Mouse (Mus musculus) Muller cell, postnatal 12 days (primary cell): Measurements from ENCODE around the gene Olfr617.
"Not testable (repeated sequence)": the region's sequence is repeated elsewhere in the genome, so short reads cannot be mapped to it uniquely, and the experiment has no call there.

ENCODE experiments used
- DNase-seq: peaks from one replicate; pipeline ENCODE4 v3.0.0-alpha.2; 2015; ENCODE audit errors: inconsistent ontology term

Olfr617 gene

GRCm38 (mm10) chr7:103572761-103573160 lies at the start of gene Olfr617:
Olfr617 (plus strand) TSS chr7:103573061.
- no peak for DNase-seq

DNA sequence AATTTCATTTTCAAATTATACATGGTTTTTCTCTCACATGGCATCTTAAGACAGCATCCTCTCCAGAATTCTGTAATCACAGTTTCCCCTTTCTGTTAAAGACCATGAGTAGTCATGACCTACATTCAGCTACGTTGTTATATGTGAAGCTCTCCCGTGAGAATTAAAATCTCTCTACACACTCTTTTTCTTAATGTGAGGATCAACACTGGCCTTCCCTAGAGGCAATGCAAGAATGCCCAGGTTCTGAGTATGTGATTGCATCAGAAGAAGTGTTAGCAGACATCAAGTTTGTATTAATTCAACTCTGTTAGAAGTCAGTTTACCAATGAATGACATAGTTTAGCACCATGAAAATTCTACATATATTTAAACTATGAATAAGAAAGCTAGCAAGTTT lies 30.2 kb upstream of the Olfr617 start, which contains the start of gene Olfr612:
Olfr612 (minus strand) TSS at position 101 of the 400 bp plus-strand sequence.
- DNase-seq: not testable (repeated sequence)

DNA sequence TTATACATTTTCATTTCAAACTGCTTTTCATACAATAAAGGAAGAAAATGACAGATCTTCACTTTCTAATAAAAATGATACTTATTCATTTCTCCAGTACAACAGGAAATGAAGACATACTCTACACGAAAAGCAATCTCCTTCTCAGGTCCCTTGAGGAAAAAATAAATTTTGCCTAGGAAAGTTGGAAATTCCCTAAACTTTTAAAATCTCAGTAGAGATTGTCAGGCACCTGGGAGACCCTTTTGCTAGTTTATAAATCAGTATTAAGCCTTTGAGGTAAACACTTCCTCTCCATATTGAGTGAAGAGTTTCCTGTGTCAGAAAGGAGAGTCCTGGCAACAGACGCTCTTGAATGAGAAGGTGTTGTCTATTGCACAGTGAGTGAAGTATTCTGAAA lies 25.1 kb upstream of the Olfr617 start, which contains the start of gene Olfr613:
Olfr613 (plus strand) TSS at position 301 of the 400 bp plus-strand sequence.
- DNase-seq: no peak

DNA sequence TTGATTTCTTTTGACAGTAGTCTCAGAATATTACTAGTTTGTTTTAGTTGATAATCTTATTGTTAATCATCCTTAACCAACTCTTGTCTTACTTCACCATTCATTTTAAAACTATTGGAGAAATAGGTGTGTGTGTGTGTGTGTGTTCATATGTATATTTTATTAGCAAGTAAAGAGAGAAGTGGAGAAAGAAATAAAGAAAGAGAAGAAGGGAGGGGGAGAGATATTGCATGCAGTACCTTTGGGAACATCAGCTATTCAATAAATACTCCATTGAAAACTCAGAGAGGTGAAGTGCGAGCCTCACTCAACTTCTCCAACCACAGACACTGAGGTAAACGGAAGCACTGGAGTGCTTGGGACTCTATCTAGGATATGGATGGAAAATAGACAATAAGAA lies 17.1 kb upstream of the Olfr617 start, which contains the start of gene Olfr615:
Olfr615 (plus strand) TSS at position 301 of the 400 bp plus-strand sequence.
- DNase-seq: no peak

- no peak for DNase-seq
Measured at GRCm38 (mm10) chr7:103569043-103569442, 3.8 kb upstream of the Olfr617 start, which contains the start of gene Olfr616. Olfr616 (minus strand) TSS chr7:103569143.

DNA sequence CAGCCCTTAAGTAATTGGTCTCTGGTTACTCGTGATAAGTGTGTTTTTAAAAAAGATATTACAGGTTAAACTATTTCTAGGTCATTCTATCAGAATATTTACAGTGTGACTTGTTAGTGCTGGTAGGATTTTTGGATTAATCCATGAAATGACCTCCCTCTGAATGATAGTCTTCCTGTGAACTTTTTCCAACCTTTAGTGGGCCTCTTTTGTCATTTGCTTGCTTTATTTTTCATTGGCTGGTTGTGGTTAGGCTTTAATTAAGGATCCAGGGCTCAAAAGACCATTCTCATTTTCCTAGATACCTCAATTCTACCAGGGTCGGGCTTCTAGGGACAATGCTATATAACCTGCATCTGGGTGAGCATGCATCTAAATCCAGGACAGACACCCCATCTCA lies 16.9 kb downstream of the Olfr617 start, which contains the start of gene Olfr618:
Olfr618 (plus strand) TSS at position 301 of the 400 bp plus-strand sequence.
- no peak for DNase-seq

- DNase-seq: no peak
Measured at GRCm38 (mm10) chr7:103600275-103600674, 27.4 kb downstream of the Olfr617 start, which contains the start of gene Olfr619. Olfr619 (plus strand) TSS chr7:103600575.

DNA sequence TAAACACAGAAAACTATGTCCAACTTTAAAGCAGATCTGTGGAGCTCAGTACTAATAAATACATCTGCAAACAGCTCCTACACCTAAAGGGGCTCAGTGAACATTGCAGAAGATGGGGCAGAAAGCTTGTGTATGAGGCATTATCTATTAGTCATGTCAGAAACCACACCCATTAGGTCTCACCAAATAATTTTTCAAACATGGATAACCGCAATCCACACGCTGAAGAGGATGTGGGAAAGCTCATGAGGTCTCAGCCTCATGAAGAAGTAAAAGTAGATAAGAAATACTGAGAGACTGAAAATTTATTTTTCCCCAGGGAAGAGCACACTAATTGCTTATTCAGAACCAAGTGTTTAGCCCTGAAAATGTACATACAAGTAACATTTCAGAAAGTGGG lies 34.6 kb downstream of the Olfr617 start:
- no peak for DNase-seq

GRCm38 (mm10) chr7:103612434-103612833 lies 39.6 kb downstream of the Olfr617 start, which contains the start of gene Olfr620:
Olfr620 (minus strand) TSS chr7:103612534.
- no peak for DNase-seq
